Mouse (Mus musculus): ENCODE measurements around the gene Kirrel. TPM values are rescaled to one million over a fixed set of nuclear protein-coding genes. Genes with fewer than 3 reads are reported as not detected.
A peak's percentile ranks its signal among the peaks of the same experiment; 100 is the strongest.

The Kirrel gene
- polyA plus RNA-seq (2014; fragmentation: Nextera tagmentation; extraction: Ambion mirVana), result 10.2 and 10.6 TPM in 2 replicates

GRCm38 (mm10) chr3:87174096-87174768, at the start of gene Kirrel:
Gene Kirrel, minus strand, starts transcription at chr3:87174747.
- Histone ChIP-seq H3K27ac (ENCODE audit: low read depth, low read length) (peak within 1 kb of the TSS; percentile 72), H3K4me2 (ENCODE audit: low read depth, low read length, severe bottlenecking) (peak within 1 kb of the TSS; percentile 61), H3K27me3 (ENCODE audit: control insufficient read depth, insufficient read depth, low read length) (no peaks in the 10 kb centered on the region), H3K36me3 (ENCODE audit: control insufficient read depth, insufficient read depth, low read length) (no peaks in the 10 kb centered on the region), H3K4me3 (ENCODE audit: low read depth, low read length) (peak within 1 kb of the TSS; percentile 53), H3K9ac (ENCODE audit: low read length) (peak within 1 kb of the TSS; percentile 90), H3K4me1 (replicated peaks; ENCODE audit: control insufficient read depth, insufficient read depth, low read length) (peaks cover 13% of the 10 kb centered on the region), H3K9me3 (ENCODE audit: control insufficient read depth, low read length) (no peaks in the 10 kb centered on the region)
- ATAC-seq (replicated peaks; ENCODE audit: low FRiP score) (peak; percentile 88), DNase-seq (ENCODE audit: low spot score) (peak; percentile 94)
- WGBS, result under 1% methylated on average over 39 of the region's 45 CpGs

- Histone ChIP-seq H3K27ac (ENCODE audit: low read depth, low read length) (no peak overlapping the region), H3K9ac (ENCODE audit: low read length) (no peak overlapping the region), H3K9me3 (ENCODE audit: control insufficient read depth, low read length) (no peaks in the 10 kb centered on the region), H3K4me3 (ENCODE audit: low read depth, low read length) (no peak overlapping the region), H3K4me2 (ENCODE audit: low read depth, low read length, severe bottlenecking) (no peak overlapping the region), H3K27me3 (ENCODE audit: control insufficient read depth, insufficient read depth, low read length) (no peaks in the 10 kb centered on the region), H3K4me1 (replicated peaks; ENCODE audit: control insufficient read depth, insufficient read depth, low read length) (no peaks in the 10 kb centered on the region), H3K36me3 (ENCODE audit: control insufficient read depth, insufficient read depth, low read length) (no peaks in the 10 kb centered on the region)
- 82% methylated on average over 4 of the region's 4 CpGs for WGBS
- no peak for ATAC-seq (replicated peaks; ENCODE audit: low FRiP score)
- no peak for DNase-seq (ENCODE audit: low spot score)
Observed at GRCm38 (mm10) chr3:87223636-87224035, 49.1 kb upstream of the Kirrel start.

GRCm38 (mm10) chr3:87222346-87222745, 47.8 kb upstream of the Kirrel start:
- no peak overlapping the region for H3K9ac ChIP-seq (ENCODE audit: low read length)
- no peaks in the 10 kb centered on the region for H3K27me3 ChIP-seq (ENCODE audit: control insufficient read depth, insufficient read depth, low read length)
- H3K4me1 ChIP-seq (replicated peaks; ENCODE audit: control insufficient read depth, insufficient read depth, low read length), result no peaks in the 10 kb centered on the region
- DNase-seq (ENCODE audit: low spot score) (no peak), ATAC-seq (replicated peaks; ENCODE audit: low FRiP score) (no peak)
- no peaks in the 10 kb centered on the region for H3K36me3 ChIP-seq (ENCODE audit: control insufficient read depth, insufficient read depth, low read length)
- WGBS, result 92% methylated on average over 5 of the region's 5 CpGs
- H3K9me3 ChIP-seq (ENCODE audit: control insufficient read depth, low read length), result no peaks in the 10 kb centered on the region
- H3K4me2 ChIP-seq (ENCODE audit: low read depth, low read length, severe bottlenecking), result no peak overlapping the region
- no peak overlapping the region for H3K27ac ChIP-seq (ENCODE audit: low read depth, low read length)
- no peak overlapping the region for H3K4me3 ChIP-seq (ENCODE audit: low read depth, low read length)

- WGBS, result 77% methylated on average over 11 of the region's 11 CpGs
- no peak overlapping the region for H3K4me3 ChIP-seq (ENCODE audit: low read depth, low read length)
- H3K36me3 ChIP-seq (ENCODE audit: control insufficient read depth, insufficient read depth, low read length), result no peaks in the 10 kb centered on the region
- no peak overlapping the region for H3K27ac ChIP-seq (ENCODE audit: low read depth, low read length)
- no peak overlapping the region for H3K9ac ChIP-seq (ENCODE audit: low read length)
- no peaks in the 10 kb centered on the region for H3K9me3 ChIP-seq (ENCODE audit: control insufficient read depth, low read length)
- ATAC-seq (replicated peaks; ENCODE audit: low FRiP score) (no peak), DNase-seq (ENCODE audit: low spot score) (no peak)
- H3K27me3 ChIP-seq (ENCODE audit: control insufficient read depth, insufficient read depth, low read length), result no peaks in the 10 kb centered on the region
- H3K4me2 ChIP-seq (ENCODE audit: low read depth, low read length, severe bottlenecking), result no peak overlapping the region
- H3K4me1 ChIP-seq (replicated peaks; ENCODE audit: control insufficient read depth, insufficient read depth, low read length), result no peaks in the 10 kb centered on the region
Observed at GRCm38 (mm10) chr3:87215176-87215575, 40.6 kb upstream of the Kirrel start.

GRCm38 (mm10) chr3:87214221-87214864, 39.8 kb upstream of the Kirrel start:
- H3K36me3 ChIP-seq (ENCODE audit: control insufficient read depth, insufficient read depth, low read length), result no peaks in the 10 kb centered on the region
- H3K27me3 ChIP-seq (ENCODE audit: control insufficient read depth, insufficient read depth, low read length), result no peaks in the 10 kb centered on the region
- no peak overlapping the region for H3K4me2 ChIP-seq (ENCODE audit: low read depth, low read length, severe bottlenecking)
- 91% methylated on average over 19 of the region's 19 CpGs for WGBS
- H3K9ac ChIP-seq (ENCODE audit: low read length), result no peak overlapping the region
- ATAC-seq (replicated peaks; ENCODE audit: low FRiP score) (no peak), DNase-seq (ENCODE audit: low spot score) (no peak)
- no peaks in the 10 kb centered on the region for H3K4me1 ChIP-seq (replicated peaks; ENCODE audit: control insufficient read depth, insufficient read depth, low read length)
- no peaks in the 10 kb centered on the region for H3K9me3 ChIP-seq (ENCODE audit: control insufficient read depth, low read length)
- H3K4me3 ChIP-seq (ENCODE audit: low read depth, low read length), result no peak overlapping the region
- H3K27ac ChIP-seq (ENCODE audit: low read depth, low read length), result no peak overlapping the region

GRCm38 (mm10) chr3:87206336-87207075, 32.0 kb upstream of the Kirrel start:
- no peak overlapping the region for H3K9ac ChIP-seq (ENCODE audit: low read length)
- no peak overlapping the region for H3K27ac ChIP-seq (ENCODE audit: low read depth, low read length)
- H3K9me3 ChIP-seq (ENCODE audit: control insufficient read depth, low read length), result no peaks in the 10 kb centered on the region
- no peaks in the 10 kb centered on the region for H3K4me1 ChIP-seq (replicated peaks; ENCODE audit: control insufficient read depth, insufficient read depth, low read length)
- no peaks in the 10 kb centered on the region for H3K27me3 ChIP-seq (ENCODE audit: control insufficient read depth, insufficient read depth, low read length)
- 91% methylated on average over 5 of the region's 5 CpGs for WGBS
- H3K4me2 ChIP-seq (ENCODE audit: low read depth, low read length, severe bottlenecking), result no peak overlapping the region
- no peaks in the 10 kb centered on the region for H3K36me3 ChIP-seq (ENCODE audit: control insufficient read depth, insufficient read depth, low read length)
- no peak overlapping the region for H3K4me3 ChIP-seq (ENCODE audit: low read depth, low read length)
- no peak for ATAC-seq (replicated peaks; ENCODE audit: low FRiP score)
- DNase-seq (ENCODE audit: low spot score), result no peak

GRCm38 (mm10) chr3:87196637-87197036, 22.1 kb upstream of the Kirrel start:
- Histone ChIP-seq H3K4me1 (replicated peaks; ENCODE audit: control insufficient read depth, insufficient read depth, low read length) (no peaks in the 10 kb centered on the region), H3K9ac (ENCODE audit: low read length) (no peak overlapping the region), H3K4me2 (ENCODE audit: low read depth, low read length, severe bottlenecking) (no peak overlapping the region), H3K9me3 (ENCODE audit: control insufficient read depth, low read length) (no peaks in the 10 kb centered on the region), H3K27ac (ENCODE audit: low read depth, low read length) (no peak overlapping the region), H3K36me3 (ENCODE audit: control insufficient read depth, insufficient read depth, low read length) (no peaks in the 10 kb centered on the region), H3K27me3 (ENCODE audit: control insufficient read depth, insufficient read depth, low read length) (no peaks in the 10 kb centered on the region), H3K4me3 (ENCODE audit: low read depth, low read length) (no peak overlapping the region)
- DNase-seq (ENCODE audit: low spot score) (no peak), ATAC-seq (replicated peaks; ENCODE audit: low FRiP score) (no peak)
- WGBS, result 45% methylated on average over 6 of the region's 6 CpGs

- Histone ChIP-seq H3K27ac (ENCODE audit: low read depth, low read length) (no peak overlapping the region), H3K4me1 (replicated peaks; ENCODE audit: control insufficient read depth, insufficient read depth, low read length) (no peaks in the 10 kb centered on the region), H3K4me2 (ENCODE audit: low read depth, low read length, severe bottlenecking) (no peak overlapping the region), H3K9me3 (ENCODE audit: control insufficient read depth, low read length) (no peaks in the 10 kb centered on the region), H3K9ac (ENCODE audit: low read length) (no peak overlapping the region), H3K27me3 (ENCODE audit: control insufficient read depth, insufficient read depth, low read length) (no peaks in the 10 kb centered on the region), H3K4me3 (ENCODE audit: low read depth, low read length) (no peak overlapping the region), H3K36me3 (ENCODE audit: control insufficient read depth, insufficient read depth, low read length) (no peaks in the 10 kb centered on the region)
- no peak for DNase-seq (ENCODE audit: low spot score)
- no peak for ATAC-seq (replicated peaks; ENCODE audit: low FRiP score)
- WGBS, result 81% methylated on average over 4 of the region's 4 CpGs
Observed at GRCm38 (mm10) chr3:87195041-87195440, 20.5 kb upstream of the Kirrel start.

All from forebrain, embryonic 11.5 days (tissue).